Mouse (Mus musculus) adrenal gland, adult (tissue): ENCODE data around the gene Primpol.

Experiments
- DNase-seq, 2 experiments: peaks; one replicate each; pipeline ENCODE4 v3.0.0; 2022 to 2023; ENCODE audit warnings: low spot score in 1 of 2; ENCODE audit not compliant: inconsistent age in 2 of 2

The Primpol gene

GRCm38 (mm10) chr8:46566914-46567529 is 50.0 kb downstream of the Primpol start:
- DNase-seq = no peak

DNA sequence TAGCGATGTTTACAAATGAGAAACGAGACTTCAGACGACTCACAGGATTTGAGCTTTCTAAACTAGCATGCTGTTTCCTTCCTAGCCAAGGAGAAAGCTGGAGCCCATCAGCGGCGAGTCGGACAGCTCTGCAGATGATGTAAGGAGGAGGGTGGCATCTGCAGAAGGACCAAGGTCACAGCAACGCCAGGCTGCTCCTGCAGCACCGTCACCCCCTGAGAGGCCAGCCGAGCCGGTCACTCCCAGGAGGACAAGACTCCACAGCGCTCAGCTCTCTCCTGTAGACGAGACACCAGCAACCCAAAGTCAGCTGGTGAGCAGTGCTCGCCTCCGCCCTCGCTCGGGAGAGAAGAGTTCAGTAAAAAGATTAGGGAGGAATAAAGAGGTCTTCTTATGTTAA is 54.7 kb downstream of the Primpol start:
- DNase-seq = peak; percentile 39 to 70

- DNase-seq = peak; percentile 43 to 64
Measured at GRCm38 (mm10) chr8:46559428-46559827, 57.6 kb downstream of the Primpol start.

GRCm38 (mm10) chr8:46552441-46552765 is 64.6 kb downstream of the Primpol start:
- peak; percentile 40 to 50 for DNase-seq

DNA sequence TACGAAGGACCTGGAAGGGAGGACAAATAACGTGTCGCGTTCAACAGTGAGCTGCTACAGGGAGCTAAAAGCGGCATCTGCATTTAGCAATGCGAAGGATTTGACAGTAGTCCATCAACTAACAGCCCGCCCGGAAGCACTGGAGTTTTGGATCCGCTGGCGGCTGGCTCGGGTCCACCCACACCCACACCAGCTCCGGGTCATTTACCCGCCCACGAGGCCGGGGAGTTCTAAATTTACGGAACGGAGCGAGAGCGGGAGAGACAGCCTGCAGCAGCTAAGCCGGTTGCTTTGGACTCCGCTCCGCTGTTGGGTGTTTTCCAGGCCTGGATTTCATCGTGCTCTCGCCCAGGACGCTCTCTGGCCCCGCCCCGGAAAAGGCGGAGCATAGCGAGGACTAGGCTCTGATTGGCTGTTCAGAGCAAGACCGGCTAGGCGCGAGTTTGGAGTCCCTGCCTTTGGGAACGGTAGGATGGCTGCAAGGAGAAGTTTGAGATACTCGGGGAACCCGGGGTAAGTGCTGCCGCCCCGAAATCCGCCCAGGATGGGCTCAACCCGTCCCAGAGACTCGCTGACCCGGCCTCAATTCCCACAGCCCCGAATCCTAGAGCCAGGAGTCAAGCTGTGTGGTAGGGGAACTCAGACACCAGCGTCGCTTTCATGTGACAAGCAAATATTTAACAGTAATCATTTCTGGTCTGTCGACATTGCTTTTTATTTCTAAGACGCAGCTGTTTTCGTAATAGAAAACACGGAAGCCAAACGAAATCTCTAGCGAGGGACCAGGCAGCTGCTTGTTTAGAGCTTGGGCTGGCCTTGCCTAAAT is 65.2 kb downstream of the Primpol start, which contains the start of gene Cenpu:
Gene Cenpu, plus strand, starts transcription at position 414 of the 826 bp plus-strand sequence.
- DNase-seq = peak; percentile 100

- peak; percentile 24 to 75 for DNase-seq
Measured at GRCm38 (mm10) chr8:46551029-46551428, 66.0 kb downstream of the Primpol start.

DNA sequence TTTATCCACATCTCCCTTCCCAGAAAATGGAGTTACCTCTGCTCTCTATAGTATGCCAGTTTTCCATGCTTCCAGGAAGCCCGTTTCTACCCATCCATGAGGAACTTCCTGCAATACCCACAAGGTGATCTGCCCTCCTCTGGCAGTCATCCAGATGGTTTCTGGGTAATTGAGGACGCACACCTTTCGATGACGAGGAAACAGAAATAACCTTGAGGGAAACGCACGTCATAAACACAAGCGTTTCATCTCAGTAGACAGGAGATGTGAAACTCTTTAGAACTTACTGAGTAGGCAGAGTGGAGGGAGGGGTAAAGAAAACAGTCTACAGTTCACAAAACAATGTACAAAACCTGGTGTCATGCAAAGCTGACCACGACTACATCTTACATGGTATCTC is 67.0 kb downstream of the Primpol start:
- no peak for DNase-seq

- DNase-seq = peak; percentile 53 to 88
Measured at GRCm38 (mm10) chr8:46547245-46547644, 69.8 kb downstream of the Primpol start.

DNA sequence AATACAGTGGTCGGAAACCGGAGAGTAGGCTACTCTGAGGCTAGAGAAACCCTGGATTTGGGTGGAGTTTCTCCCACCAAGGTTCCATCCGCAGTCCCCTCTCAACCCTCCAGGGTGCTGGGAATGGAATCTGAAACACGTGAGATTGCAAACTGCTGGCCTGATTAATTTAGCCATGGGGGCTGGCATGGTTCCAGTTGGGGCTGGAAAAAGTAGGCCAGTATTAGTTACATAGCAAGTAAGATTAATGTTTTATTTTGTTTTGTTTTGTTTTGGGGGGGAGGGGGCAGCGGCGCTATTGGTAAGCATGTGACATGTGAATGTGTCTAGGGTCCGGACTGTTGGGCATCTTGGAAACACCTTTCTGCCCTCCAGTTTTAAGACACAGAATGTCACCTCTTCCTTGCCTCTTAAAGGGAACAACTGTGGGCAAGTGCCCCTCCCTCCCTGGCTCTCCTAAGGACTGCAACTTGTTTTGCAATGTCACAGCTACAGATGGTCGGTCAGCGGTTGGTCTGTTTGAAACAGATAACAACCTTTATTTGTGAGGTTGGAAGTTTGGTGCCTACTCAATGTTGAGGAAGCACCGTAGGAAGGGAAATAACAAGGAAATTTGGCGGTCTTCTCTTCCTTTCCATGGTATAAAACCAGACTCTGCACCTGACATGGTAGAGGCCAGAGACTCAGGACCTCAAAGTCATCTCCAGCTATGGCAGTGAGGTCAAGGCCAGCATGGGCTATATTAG is 70.4 kb downstream of the Primpol start:
- DNase-seq = peak; percentile 18 to 75

DNA sequence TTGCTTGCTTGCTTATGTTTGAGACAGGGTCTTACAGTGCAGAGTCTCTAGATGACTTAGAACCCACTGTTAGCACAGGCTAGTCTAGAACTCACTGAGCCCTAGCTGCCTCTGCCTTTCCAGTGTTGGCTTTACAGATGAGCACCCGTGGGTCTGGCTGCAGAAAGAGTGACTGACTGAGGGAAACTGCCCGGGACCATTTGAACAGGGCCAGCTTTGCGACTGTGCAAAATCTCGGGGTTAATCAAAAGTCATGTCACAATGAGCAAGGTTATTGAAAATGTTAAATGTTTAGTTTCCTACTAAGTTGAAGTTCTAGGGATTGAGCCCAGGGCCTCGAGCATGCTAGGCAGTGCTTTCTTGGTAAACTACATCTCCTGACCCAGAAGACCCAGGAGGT is 71.2 kb downstream of the Primpol start:
- DNase-seq = no peak

DNA sequence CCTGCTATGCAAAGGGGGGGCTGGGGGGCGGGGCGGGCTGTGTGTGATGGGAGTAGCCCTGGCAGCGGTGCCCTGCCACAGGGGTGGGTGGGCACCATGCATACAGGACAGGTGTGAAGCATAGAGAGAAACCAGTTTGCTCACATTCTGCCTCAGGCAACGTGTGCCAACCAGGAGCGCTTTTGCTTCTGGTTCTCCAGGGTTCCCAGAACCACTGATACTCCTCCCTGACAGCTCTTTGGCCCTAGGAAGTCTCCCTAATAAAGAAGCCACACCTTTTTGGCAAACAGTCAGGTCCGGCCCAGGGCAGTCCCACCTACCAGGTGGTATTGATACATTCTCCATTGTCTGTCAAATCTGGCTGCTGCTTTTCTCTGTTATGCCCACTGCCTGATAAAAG is 73.3 kb downstream of the Primpol start:
- no peak for DNase-seq

DNA sequence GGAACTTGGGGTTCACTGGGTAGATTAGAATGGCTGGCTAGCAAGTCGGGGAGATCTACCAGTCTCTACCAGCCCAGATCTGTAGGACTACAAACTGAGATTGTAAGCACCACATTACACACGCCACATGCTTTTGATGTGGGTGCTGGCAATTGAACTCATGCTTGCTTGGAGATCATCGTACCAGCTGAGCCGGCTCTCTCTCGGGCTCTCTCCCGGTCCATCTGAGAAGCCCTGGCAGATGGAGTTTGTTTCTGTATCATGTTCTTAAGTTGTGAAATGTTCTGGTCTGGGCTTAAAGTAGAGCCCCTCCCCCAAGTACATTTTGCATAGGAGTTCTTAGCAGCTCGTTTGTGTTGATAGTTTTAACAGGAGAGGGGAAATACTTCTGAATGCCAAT is 73.8 kb downstream of the Primpol start:
- DNase-seq = no peak

DNA sequence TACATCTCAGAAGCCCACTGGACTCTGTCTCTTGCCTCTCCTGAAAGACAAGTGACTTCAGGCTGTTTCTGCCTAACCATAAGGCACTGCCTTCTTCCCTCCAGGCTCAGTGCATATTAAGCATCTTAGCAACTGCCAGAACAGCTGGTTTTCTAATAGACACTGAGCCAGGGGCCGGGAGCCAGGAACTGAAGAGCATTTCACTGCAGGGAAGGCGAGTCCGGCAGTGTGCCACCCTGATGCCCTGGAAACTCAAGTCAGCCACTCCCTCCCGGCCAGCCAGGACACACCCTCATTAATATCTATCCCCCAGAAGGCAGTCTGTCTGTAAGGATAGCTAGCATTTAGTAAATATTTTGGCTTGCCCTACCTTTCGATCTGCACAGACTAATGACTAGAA is 77.3 kb downstream of the Primpol start:
- DNase-seq = no peak

GRCm38 (mm10) chr8:46533926-46534325 is 83.1 kb downstream of the Primpol start:
- DNase-seq = no peak

- DNase-seq = no peak
Measured at GRCm38 (mm10) chr8:46530541-46530940, 86.5 kb downstream of the Primpol start.

- DNase-seq = no peak
Measured at GRCm38 (mm10) chr8:46529508-46529907, 87.5 kb downstream of the Primpol start.

- no peak for DNase-seq
Measured at GRCm38 (mm10) chr8:46526821-46527220, 90.2 kb downstream of the Primpol start.

DNA sequence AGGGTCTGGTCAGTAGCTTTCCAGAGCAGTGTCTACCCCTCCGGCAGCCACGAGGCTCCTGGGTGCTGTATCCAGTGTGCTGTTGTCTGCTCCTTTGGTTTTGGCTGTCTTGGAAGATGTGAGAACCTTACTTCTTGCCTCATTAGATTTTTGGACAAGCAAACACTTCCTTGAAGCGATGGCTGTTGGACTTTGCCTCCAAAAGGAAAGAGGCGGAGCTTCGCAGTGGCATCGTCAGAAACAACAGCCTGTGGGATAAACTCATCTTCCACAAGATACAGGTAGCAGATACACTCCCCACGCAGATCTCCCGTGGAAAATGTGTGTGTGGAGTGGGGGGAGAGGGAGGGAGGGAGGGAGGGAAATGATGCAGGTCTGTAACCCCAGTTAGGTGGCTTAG is 90.9 kb downstream of the Primpol start:
- no peak for DNase-seq
